Mouse (Mus musculus) heart, adult 8-10 months (tissue): ENCODE measurements around the gene Agap1. TPM values are rescaled to one million over a fixed set of nuclear protein-coding genes. Genes with fewer than 3 reads are reported as not detected.

Source experiments
- DNase-seq: peaks from one replicate; pipeline ENCODE4 v3.0.0; 2022; ENCODE audit warnings: low spot score
- total RNA-seq, 4 experiments: library from RNA; stranded (reverse); gene quantifications; 2 replicates each; pipeline ENCODE4 v1.2.4; 2022

The Agap1 gene
- 10 to 100 TPM; 53.0 to 74.6 (median 64.9) TPM for total RNA-seq

DNA sequence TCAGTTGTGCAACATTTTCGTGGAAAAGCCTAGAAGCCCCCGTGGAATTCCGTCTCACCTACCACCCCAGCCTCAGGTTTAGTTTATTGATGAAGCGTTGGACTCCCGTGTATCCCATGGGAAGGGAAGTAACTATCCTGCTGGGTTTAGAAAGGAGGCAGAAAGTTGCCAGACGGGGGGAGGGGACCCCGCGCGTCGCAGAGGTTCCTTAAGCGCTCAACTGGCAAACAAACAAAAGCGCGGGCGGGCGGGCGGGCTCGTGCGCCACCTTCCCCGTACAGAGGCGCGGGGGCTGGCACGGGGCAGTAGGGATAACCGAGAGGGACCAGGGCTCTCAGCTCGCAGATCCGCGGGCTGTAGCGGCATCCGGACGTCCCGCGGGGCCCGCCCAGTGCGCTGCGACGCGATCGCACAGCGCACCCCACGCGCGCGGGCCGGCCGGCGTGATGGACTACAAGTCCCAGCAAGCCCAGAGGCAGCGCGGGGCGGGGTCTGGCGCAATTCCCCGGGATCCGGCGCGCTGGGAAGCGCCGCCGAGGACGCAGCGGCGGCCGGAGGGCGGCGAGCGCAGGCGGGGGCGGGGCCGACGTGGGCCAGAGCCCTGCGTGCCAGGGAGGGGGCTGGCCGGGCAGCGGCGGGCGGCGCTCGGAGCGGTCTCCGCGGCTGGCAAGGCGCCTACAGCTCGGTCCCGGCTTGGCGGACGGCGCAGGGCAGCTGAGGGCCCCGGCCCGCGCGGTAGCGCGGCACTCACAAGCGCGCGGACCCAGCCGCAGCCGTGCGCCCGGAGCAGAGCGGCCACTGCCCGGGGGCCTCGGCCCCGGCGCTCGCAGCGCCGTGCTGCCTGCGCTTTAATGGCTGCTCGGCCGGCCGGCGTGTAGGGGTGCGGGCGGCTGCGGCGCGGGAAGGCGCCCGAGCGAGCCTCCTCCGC, at the start of gene Agap1:
Gene Agap1, plus strand, starts transcription at position 611 of the 928 bp plus-strand sequence.
- DNase-seq: peak; percentile 92

DNA sequence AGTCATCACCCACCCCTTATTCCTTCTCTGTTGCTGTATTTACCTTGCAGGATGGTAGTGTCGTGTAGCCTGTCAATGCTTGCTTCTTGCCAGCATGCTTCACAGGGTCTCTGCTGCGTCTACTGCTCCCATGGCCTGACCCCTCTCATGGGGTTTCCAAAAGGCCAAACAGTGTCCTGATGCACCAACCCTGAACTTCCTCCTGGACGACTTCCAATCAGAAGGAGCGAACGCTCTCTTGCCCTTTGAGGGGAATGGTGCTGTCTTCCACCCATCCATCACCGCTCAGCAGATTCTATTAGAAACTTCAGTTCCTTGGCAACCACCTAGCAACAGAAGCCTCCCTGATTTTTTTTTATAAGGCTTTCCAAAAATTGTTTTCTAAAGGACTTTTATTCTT, 48.6 kb upstream of the Agap1 start:
- no peak for DNase-seq

DNA sequence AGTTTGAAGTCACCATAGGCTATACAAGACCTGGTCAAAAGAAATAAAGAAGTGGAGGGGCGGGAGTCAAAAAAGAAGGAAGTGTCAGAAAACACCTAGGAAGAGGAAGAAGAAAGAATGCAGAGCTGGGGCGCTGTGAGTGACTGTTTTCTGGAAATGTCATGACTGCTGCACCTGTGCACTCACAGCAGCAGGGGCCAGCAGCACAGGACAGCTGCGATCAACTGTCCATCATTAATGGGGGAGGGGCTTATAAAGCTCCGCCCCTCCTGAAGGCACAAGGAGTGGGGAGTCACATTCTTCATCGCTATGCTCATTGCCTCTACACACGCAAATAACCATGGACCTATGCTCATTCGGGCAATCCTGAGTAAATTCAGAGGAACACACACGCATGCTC, 46.6 kb upstream of the Agap1 start:
- no peak for DNase-seq

DNA sequence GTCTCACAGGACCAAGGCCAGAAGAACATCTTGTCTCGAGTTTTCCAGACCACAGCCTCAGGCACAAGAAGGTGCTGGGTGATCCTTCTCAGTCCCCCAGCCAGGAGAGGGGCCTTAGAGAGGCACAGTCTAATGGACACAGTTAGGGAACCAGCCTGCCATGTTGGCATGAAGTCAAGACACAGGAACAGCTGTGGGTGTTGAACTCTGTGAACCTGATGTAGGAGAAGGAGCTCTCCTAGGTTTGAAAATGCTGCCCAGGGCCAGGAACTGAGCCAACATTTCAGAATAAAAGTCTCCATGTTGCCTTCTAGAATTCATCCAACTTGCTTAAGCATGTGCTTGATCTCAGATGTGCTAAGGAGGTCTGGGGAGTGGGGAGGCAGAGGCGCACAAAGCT, 41.5 kb upstream of the Agap1 start:
- no peak for DNase-seq

DNA sequence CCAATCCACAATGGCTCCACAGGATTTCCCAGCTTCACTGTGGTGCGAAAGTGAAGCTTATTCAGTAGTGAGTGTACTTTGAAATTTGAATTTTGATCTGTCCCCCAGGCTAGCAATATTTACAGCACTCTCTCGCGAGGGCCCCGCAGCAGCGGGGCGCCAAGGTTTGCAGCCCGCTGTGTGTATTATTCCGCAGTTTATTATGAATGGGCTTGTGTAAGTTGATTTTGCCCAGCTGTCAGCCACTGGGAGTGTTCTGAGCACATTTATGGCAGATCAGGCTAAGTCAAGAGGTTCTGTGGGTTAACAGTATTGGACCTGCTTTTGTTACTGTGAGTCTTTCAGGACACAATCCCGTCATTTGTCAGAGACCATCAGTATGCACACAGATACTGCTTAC, 40.0 kb upstream of the Agap1 start:
- DNase-seq: no peak

DNA sequence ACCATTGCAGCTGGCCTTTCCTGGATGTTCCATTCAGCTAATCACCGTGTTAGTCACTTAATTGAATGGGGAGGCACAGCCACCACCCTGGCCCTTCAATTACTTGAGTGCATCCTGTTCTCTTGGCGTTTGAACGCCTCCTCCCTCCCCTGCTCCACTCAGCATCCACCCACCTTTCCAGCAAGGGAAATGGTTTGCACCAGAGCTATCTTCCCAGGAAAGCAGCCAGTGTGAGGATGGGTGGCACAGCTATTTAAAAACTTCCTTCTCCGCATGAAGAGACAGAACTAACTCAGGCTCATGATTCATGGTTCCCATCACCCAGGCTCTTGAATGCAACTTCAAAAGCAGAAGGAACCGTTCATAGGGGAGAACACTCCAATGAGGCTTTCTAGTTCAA, 37.7 kb upstream of the Agap1 start:
- DNase-seq: no peak

DNA sequence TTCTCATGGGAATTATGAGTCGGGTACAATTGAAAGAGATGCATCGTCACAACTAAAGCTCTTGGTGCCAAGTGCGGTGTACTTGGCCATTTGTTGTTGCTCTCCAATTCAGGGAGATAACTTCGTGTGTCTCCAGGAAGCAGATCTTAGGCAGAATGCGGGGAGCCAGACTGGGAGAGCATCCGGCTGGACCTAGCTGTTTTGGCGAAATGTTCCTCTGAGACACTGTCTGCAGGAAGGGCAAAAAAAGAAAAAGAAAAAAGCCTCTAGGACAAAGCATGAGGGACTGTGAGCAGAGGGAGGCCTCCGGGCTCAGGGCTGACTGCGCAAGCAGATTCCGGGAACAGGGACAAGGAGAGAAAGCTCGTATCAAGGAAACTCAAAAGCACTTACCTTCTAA, 34.0 kb upstream of the Agap1 start:
- no peak for DNase-seq

DNA sequence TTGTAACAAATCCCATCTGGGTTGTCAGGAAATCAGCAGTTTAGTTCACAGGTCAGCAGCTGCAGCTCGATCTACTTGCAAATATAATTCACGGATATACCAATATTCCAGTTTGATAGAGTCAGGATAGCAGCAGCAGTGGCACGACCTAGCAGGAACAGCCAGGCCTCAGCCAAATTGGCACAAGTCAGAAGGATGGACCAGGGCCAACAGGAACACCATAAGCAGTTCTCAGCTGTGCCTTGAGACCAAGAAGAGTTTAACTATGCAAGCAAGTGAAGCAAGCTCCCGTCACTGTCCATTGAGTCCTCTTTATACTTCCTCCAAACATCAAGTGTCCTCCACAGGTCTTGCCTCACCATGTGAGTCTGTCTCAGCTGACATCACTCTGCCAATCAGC, 33.2 kb upstream of the Agap1 start:
- DNase-seq: peak; percentile 31

DNA sequence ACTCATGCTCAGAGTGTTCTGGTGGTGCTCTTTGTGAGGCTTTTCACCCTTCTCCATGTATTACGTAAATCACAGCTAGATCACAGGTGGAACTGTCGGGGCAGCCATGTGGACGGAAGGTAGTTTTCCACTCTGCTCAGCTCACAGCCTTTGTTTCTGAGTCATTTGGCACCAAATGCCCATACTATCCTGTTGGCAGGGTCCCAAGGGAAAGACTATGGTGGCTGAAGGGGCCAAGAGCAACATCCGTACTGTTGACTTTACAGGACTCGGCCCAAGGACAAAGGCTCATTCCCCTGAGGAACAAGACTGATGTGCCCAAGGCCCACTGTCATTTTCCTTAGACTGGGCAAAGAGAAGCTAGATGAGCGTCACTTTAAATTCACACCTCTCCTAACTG, 30.0 kb upstream of the Agap1 start:
- DNase-seq: peak; percentile 13

DNA sequence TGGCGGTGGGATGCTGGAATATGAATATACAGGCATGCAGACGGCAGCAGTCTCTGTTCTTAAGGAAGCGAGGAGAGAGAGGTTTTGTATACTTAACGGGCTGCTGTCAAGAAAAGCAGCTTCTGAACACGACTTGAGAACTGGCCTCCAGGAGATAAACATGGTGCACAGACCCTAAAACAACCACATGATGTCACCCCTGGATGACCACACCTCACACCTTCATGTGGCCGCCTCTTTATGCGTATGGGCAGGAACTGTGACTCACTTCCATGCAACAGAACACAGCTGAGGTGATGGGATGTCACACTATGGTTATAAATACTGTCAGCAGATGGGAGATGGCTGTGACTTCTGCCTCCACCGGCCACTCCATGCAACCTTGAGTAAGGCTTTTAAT, 28.5 kb upstream of the Agap1 start:
- no peak for DNase-seq

DNA sequence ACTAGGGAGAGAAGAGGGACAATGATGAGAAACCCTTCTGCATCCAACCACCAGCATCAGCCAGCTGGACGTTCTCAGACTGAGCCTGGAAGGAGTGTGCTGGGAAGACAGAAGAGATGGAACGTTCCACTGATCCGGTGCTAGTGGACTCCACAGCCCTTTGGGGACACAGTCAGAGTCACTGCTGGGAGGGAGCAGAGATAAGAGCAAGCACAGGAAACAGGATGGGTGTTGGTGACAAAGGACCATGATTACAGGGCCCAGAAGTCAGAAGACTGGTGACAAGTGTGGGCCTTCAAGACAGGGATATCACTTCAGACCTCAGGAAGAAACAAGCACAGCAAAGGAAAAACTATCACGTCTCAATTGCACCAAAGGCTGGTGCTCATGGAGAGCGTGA, 25.9 kb upstream of the Agap1 start:
- DNase-seq: no peak

DNA sequence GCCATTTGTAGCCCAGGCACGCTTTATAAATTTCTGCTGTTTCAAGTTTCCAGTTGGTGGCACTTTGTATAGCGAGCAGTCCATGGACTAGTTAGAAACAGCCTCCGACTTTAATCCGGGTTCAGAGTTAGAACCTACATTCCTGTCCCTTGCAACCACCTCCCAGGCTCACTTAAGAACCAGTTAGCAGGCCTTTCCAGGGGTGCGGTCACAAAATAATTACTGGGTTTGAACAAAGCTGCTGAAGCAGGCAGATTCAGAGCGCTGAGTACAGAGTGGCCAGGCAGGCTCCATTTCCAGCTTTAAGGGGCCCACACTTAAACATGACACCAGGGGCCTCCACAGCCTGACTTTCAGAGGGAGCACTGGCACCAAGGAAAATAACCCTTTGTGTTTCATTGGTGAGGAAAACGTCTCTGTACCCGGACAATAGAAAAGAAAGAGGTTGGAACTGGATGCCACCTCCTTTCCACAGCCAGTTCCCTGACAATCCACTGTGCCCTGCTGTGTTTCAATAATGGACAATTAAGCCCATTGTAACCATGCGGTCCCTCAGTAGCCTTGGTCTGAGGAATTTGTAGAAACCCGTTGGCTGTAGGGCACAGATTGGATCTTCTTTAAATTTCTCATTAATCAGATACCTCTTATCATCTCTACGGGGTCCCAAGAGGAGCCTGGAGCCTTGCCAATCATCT, 24.5 kb upstream of the Agap1 start:
- no peak for DNase-seq

DNA sequence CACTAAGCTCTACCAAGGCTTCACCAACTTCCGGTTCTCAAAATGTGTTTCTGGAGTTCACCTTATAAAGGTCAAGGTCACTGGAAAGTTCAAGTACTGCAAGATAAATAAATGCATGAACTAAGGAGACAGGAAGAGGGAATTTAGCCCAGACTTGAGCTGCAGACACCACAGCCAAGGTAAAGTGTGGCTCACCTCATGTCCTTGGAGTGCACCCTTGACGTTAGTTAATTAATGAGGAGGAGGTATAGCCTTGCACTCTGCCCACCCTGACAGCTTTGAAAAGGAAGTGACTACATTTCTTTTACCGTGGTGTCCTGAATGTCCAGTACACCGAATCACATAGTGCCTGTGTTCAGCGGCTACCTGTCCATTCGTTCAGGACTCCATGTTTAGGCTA, 15.3 kb upstream of the Agap1 start:
- DNase-seq: no peak

DNA sequence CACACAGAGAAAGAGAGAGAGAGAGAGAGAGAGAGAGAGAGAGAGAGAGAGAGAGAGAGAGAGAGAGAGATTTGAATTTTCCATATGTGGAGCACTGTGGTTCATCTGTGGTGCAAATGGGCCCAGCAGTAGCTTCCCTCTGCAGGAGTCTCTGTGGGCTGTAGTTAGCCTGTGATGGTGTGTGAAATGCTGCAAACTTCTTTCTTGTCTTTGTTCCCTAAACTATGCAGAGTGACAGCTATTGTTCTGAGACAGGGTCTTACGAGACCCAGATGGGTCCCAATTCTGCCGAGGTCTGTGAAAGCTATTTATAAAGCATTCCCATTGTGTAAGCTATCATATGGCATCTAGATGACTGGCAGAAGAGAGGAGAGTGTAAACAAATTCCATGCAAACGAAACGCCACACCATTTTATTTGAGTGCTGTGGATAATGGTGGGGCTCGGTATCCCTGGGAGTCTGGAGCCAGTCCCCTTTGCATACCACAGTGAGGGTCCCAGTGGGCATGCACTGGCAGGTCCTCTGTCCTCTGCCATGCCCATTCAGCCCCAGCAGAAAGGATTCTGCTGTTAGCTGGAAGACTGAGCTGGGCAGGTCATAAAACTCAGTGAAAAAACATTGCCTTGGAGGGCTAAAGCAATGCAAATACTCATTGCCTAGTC, 13.2 kb upstream of the Agap1 start:
- DNase-seq: no peak

DNA sequence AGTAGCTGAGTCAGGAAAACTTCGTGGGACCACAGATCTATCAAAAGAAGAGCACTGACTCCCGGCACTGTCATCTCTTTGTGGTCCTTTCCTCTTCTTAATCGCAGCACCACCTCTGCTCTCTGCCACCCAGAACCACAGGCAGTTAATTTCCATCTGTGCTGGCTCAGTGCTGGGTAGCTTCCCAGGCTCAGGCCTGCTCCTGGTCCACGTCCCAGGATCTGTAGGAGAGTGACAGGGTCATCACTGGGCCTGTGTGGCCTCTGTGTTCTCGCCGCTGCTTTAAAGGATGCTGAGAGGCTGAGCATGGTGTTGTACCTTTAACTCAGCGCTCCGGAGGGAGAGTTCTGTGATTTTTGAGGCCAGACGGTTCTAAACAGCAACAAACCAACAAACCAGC, 11.1 kb upstream of the Agap1 start:
- no peak for DNase-seq

DNA sequence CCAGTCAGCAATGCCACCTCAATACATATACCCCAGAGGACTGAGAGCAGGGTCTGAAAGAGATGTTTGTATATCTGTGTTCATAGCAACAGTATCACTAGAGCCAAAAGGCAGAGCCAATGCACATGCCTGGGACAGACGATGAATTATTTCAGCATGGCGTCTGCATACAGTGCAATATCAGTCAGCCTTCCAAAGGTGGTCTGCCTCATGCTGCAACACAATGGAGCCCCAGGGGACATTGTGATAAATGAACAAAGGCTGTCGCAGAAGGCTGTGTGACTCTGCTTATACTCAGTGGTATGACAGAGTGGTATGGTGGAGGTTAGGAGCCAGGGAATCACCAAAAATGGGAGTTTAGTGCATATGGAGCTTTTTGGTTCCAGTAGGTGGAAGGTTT, 10.6 kb upstream of the Agap1 start:
- DNase-seq: no peak

DNA sequence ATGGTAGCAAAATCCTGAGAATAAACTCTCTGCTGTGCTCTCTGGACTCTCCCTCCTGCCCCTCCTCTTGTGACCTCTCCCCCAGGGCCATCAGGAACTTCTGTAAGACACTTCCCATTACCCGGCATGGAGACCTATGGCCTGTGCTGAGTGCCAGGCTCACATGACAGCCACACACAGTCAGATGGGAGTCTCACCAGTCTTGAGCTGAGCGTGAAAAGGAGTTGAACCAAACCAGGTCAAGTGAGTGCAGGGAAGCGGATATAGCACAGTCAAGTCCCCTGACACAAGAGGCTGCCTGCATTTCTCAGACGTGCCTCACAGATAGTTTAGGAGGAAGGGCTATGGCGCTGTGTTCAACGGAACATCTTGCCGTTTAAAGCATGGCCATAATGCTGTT, 4.5 kb upstream of the Agap1 start:
- no peak for DNase-seq

DNA sequence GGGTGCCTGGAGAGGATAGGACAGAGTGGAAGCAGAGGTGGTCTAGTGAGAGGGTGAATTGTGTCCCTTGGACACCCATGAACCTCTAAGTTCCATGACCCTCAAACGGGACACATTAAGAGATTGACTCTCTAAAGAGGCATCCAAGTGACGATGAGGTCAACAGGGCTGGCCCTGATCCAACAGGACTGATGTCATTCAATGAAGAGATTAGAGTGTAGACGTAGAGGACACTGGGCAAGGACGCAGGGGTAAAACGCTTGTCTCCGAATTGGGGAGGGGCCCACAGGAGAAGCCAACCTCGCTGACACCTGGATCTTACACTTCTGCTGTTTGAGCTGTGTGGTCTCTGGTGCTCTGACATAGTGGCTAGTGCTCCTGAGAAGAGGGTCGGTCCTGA, 2.5 kb upstream of the Agap1 start:
- no peak for DNase-seq

DNA sequence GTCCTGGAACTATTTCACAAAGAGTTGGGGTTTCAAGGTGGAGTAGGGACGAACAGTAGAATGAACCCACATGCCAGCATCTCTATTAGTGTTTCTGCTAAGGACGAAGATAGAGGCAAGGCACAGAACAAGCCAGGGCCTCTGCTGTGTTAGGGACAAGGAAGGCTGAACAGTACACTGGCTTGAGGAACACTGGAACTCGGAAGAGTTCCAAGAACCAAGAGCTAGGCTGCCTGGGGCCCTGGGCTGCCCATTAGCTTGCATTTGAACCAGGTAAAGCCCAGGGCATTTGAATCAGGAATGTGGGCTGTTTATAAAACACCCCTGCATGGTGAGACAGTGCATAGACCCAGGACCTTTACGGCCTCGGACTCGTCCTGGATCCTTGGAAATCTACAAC, 940 bp upstream of the Agap1 start:
- DNase-seq: no peak

DNA sequence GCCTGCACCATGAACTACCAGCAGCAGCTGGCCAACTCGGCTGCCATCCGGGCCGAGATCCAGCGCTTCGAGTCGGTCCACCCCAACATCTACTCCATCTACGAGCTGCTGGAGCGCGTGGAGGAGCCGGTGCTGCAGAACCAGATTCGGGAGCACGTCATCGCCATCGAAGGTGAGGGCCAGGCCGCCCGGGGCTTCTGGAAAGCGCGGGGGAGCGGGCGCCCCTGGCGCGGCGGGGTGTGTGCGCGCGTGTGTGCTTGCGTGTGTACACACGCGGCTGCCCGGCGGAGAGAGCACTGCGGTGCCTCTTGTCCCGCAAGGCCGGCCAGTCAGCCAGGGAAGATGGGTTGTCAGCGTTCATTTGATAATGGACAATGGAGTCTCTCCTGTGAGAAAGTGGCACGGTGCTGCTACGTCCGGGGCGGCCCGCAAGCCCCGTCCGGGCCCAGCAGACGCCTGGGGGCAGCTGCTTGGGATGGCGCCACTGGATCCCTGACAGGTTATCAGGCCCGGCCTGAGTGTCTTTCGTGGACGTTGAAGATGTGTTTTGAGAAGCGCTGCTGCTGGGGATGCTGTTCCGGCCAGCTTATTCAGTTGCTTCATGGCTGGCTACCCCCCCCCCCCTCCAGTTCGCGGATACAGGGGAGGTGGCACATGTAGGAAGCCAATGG, 950 bp downstream of the Agap1 start:
- DNase-seq: no peak

DNA sequence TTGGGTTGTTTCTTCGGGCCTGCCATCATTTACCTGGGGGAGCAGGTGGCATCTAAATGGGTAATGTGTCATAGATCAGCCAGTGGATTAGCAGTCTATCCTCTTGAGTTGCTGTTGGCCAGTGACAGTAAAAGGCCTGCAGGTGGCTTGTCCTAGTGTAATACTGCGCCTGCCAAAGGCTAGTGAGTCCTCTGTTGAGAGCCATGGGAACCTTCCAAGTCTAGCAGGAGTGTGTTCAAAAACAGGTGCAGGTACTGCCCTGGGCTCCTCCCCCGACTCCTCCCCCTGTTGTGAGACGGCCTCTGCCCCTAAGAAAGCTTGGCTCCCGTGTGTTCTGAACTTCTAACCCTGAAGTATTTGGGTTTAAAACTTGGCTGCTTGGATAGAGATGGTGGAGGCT, 1.9 kb downstream of the Agap1 start:
- no peak for DNase-seq
